Mouse (Mus musculus) kidney, adult 2 months (tissue): Measurements from ENCODE around the gene Men1.

ENCODE experiments used
- CTCF ChIP-seq: fragments of 200-500 bp; conservative IDR thresholded peaks from 2 replicates; pipeline ENCODE4 v1.5.1; 2011; ENCODE audit warnings: low read depth, mild to moderate bottlenecking, control low read depth, low read length, moderate library complexity, mixed read lengths; ENCODE audit not compliant: insufficient read depth, insufficient read length
- POLR2A ChIP-seq: fragments of 200-500 bp; IDR thresholded peaks from one replicate; pipeline ENCODE4 v1.6.1; 2011; ENCODE audit warnings: low read depth, low read length, control low read depth

DNA sequence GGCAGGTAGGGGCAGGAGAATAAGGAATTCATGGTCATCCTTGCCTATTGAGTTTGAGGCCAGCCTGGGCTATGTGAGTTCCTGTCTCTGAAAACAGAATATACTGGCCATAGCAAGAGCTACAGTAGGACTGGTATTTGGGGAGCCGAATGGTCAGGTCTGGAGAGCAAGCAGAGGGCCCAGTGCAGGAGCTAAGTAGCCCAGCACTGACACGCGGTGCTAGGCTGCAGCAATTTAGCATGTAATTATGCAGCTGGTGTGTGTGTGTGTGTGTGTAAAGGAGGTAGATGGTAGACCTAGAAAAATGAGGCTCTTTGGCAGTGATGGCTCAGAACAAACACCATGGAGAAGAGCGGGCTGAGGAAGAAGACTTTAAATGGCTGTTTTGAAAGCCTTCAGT is 12.8 kb downstream of the Men1 start:
- TF ChIP-seq CTCF (no peak), POLR2A (no peak)
